Mouse (Mus musculus) stomach, embryonic 15.5 days (tissue): Measurements from ENCODE around the gene Gm21992. TPM values are rescaled to one million over a fixed set of nuclear protein-coding genes. Genes with fewer than 3 reads are reported as not detected.

ENCODE experiments used
- ATAC-seq: fragments of 200-750 bp; cut with Nextera tagmentation; 2 replicates; pipeline ENCODE4 v1.8.0; 2017; ENCODE audit warnings: low read depth, moderate number of reproducible peaks, moderate TSS enrichment; ENCODE audit not compliant: insufficient read depth, low FRiP score
- H3K27ac ChIP-seq: fragments of 300-500 bp; sonication (generic); 2 replicates; pipeline ENCODE4 v1.5.1; 2015; ENCODE audit warnings: mild to moderate bottlenecking, inconsistent platforms
- H3K27me3 ChIP-seq: fragments of 300-500 bp; sonication (generic); replicated peaks from 2 replicates; pipeline ENCODE4 v1.6.1; 2015; ENCODE audit warnings: inconsistent platforms
- H3K36me3 ChIP-seq: fragments of 300-500 bp; sonication (generic); 2 replicates; pipeline ENCODE4 v1.6.1; 2015; ENCODE audit warnings: inconsistent platforms
- H3K4me1 ChIP-seq: fragments of 300-500 bp; sonication (generic); 2 replicates; pipeline ENCODE4 v1.6.1; 2015; ENCODE audit warnings: inconsistent platforms
- H3K4me2 ChIP-seq: fragments of 300-500 bp; sonication (generic); 2 replicates; pipeline ENCODE4 v1.6.1; 2015; ENCODE audit warnings: mild to moderate bottlenecking, inconsistent platforms
- H3K4me3 ChIP-seq: fragments of 300-500 bp; sonication (generic); replicated peaks from 2 replicates; pipeline ENCODE4 v1.5.1; 2015; ENCODE audit warnings: inconsistent platforms
- H3K9ac ChIP-seq: fragments of 300-500 bp; sonication (generic); 2 replicates; pipeline ENCODE4 v1.6.1; 2015; ENCODE audit warnings: inconsistent platforms
- H3K9me3 ChIP-seq: fragments of 300-500 bp; sonication (generic); 2 replicates; pipeline ENCODE4 v1.6.1; 2016; ENCODE audit warnings: inconsistent platforms
- WGBS: fragments of 180-500 bp; shearing (Covaris S2); methylation state at CpG from one replicate; pipeline ENCODE4 v1.1.7; 2015; 5-methylcytosine and 5-hydroxymethylcytosine counted together
- polyA plus RNA-seq: library from polyadenylated mRNA; unstranded; fragments of >200 nt; fragmentation: Nextera tagmentation; extraction: Ambion mirVana; gene quantifications from 2 replicates; pipeline ENCODE4 v1.2.1, GENCODE M21; 2015

Gm21992 gene
- polyA plus RNA-seq, 1 experiment from 2014 or later, result 38.0 TPM

DNA sequence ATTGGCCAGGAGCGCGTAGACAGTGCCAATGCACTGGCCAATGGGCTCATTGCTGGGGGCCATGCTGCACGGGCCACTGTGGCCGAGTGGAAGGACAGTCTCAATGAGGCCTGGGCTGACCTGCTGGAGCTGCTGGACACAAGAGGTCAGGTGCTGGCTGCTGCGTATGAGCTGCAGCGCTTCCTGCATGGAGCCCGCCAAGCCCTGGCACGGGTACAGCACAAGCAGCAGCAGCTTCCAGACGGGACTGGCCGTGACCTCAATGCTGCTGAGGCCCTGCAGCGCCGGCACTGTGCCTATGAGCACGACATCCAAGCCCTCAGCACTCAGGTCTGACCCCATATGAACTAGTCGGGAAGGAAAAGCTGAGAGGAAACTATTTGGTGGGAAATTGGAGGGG lies 64.8 kb downstream of the Gm21992 start:
- no peaks in the 10 kb centered on the region for H3K36me3 ChIP-seq
- no peaks in the 10 kb centered on the region for H3K4me1 ChIP-seq
- H3K4me3 ChIP-seq, result no peak overlapping the region
- no peak overlapping the region for H3K4me2 ChIP-seq
- H3K27me3 ChIP-seq, result no peaks in the 10 kb centered on the region
- H3K9ac ChIP-seq, result no peak overlapping the region
- no peak overlapping the region for H3K27ac ChIP-seq
- 82% methylated on average over 14 of the region's 14 CpGs for WGBS
- ATAC-seq, result no peak
- no peaks in the 10 kb centered on the region for H3K9me3 ChIP-seq

DNA sequence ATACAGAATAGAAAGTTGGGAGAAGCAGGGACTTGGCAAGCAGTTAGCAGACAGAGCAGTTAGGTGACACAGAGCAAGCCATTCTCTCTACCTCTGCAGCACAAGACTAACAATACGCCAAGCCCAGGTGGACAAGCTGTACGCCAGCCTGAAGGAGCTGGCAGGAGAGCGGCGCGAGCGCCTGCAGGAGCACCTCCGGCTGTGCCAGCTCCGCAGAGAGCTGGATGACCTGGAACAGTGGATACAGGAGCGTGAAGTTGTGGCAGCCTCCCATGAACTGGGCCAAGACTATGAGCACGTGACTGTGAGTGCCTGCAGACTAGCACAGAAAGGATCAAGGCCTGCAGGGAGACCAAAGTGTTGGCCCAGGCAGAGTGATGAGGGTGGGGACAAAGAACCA lies 65.7 kb downstream of the Gm21992 start:
- H3K4me3 ChIP-seq, result no peak overlapping the region
- H3K27me3 ChIP-seq, result no peaks in the 10 kb centered on the region
- no peak overlapping the region for H3K9ac ChIP-seq
- H3K9me3 ChIP-seq, result no peaks in the 10 kb centered on the region
- H3K36me3 ChIP-seq, result no peaks in the 10 kb centered on the region
- 90% methylated on average over 10 of the region's 10 CpGs for WGBS
- H3K4me1 ChIP-seq, result no peaks in the 10 kb centered on the region
- H3K4me2 ChIP-seq, result no peak overlapping the region
- no peak overlapping the region for H3K27ac ChIP-seq
- ATAC-seq, result no peak

GRCm38 (mm10) chr19:4745057-4745456 lies 66.4 kb downstream of the Gm21992 start:
- Histone ChIP-seq H3K4me2 (no peak overlapping the region), H3K27me3 (no peaks in the 10 kb centered on the region), H3K9ac (no peak overlapping the region), H3K9me3 (no peaks in the 10 kb centered on the region), H3K4me1 (no peaks in the 10 kb centered on the region), H3K4me3 (no peak overlapping the region), H3K36me3 (no peaks in the 10 kb centered on the region), H3K27ac (no peak overlapping the region)
- ATAC-seq, result no peak
- 61% methylated on average over 9 of the region's 9 CpGs for WGBS

DNA sequence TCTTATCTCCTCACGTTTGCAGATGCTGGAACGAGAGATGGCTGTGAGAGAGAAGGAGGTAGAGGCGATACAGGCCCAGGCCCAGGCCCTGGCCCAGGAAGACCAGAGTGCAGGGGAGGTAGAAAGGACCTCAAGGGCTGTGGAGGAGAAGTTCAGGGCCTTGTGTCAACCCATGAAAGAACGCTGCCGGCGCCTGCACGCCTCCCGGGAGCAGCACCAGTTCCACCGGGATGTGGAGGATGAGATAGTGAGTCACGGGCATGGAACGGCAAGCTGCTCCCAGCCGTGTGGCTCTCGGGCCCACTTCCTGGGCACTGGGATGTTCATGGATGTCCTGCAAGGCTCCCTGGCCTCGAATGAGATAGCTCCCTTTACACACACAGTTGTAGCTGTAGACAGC lies 67.4 kb downstream of the Gm21992 start:
- no peak for ATAC-seq
- WGBS, result 79% methylated on average over 14 of the region's 14 CpGs

DNA sequence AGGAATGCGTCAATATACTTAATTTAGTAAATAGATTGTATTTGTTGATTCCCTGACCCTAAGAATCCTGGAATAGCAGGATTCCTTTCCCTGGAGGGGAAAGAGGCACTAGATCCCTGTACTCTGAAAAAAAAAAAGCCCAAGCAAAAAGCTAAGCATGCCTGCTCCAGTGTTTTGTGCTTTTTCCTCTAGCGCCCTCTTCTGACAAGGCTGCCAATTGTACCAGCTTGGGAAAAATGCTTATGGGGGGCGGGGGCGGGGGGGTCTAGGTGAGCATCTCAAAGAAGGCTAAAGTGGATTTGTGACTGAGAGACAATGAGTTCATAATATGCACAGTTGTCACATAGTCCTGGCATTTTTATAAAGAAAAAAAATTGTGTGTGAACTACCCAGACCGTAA lies 67.9 kb downstream of the Gm21992 start:
- H3K4me2 ChIP-seq, result no peak overlapping the region
- 0 out of 2 replicates have a peak, but pooled peaks cover 4% of the 10 kb centered on the region for H3K36me3 ChIP-seq
- H3K27ac ChIP-seq, result no peak overlapping the region
- H3K9ac ChIP-seq, result no peak overlapping the region
- H3K27me3 ChIP-seq, result no peaks in the 10 kb centered on the region
- no peaks in the 10 kb centered on the region for H3K9me3 ChIP-seq
- 41% methylated on average over 5 of the region's 5 CpGs for WGBS
- ATAC-seq, result no peak
- no peak overlapping the region for H3K4me3 ChIP-seq
- no peaks in the 10 kb centered on the region for H3K4me1 ChIP-seq

More for the DNA sequence above, 67.4 kb downstream of the Gm21992 start:
- Histone ChIP-seq H3K9me3 (no peaks in the 10 kb centered on the region), H3K27ac (no peak overlapping the region), H3K4me2 (no peak overlapping the region), H3K4me3 (no peak overlapping the region), H3K4me1 (no peaks in the 10 kb centered on the region), H3K9ac (no peak overlapping the region), H3K27me3 (no peaks in the 10 kb centered on the region), H3K36me3 (0 out of 2 replicates have a peak, but pooled peaks cover 2% of the 10 kb centered on the region)

- Histone ChIP-seq H3K4me3 (no peak overlapping the region), H3K4me2 (no peak overlapping the region), H3K9ac (no peak overlapping the region), H3K36me3 (0 out of 2 replicates have a peak, but pooled peaks cover 8% of the 10 kb centered on the region), H3K27me3 (no peaks in the 10 kb centered on the region), H3K9me3 (no peaks in the 10 kb centered on the region), H3K27ac (no peak overlapping the region), H3K4me1 (no peaks in the 10 kb centered on the region)
- no peak for ATAC-seq
- WGBS, result 90% methylated on average over 6 of the region's 6 CpGs
These were observed 69.2 kb downstream of the Gm21992 start for GRCm38 (mm10) chr19:4742229-4742628.

DNA sequence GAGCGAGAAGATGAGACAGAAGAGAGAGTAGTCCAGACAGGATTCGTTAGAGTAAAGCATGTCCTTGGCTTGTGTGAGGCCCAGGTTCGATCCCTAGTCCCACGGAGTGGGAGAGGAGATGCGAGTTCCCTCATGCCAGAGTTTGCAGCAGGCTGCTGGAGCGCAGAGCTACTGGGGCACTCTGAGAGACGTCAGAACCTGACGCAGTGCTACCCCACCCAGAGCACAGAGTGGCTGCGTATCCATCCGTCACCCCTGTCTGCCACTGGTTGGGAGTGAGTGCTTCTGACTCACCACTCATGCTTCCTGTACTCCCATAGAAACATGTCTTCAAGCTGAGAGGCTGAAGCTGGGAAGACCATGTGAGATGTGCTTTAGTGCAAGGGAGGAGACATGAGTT lies 69.9 kb downstream of the Gm21992 start:
- ATAC-seq, result no peak
- H3K36me3 ChIP-seq, result 0 out of 2 replicates have a peak, but pooled peaks cover 8% of the 10 kb centered on the region
- no peaks in the 10 kb centered on the region for H3K4me1 ChIP-seq
- H3K9me3 ChIP-seq, result no peaks in the 10 kb centered on the region
- H3K4me3 ChIP-seq, result no peak overlapping the region
- H3K9ac ChIP-seq, result no peak overlapping the region
- no peak overlapping the region for H3K27ac ChIP-seq
- 68% methylated on average over 10 of the region's 10 CpGs for WGBS
- no peak overlapping the region for H3K4me2 ChIP-seq
- no peaks in the 10 kb centered on the region for H3K27me3 ChIP-seq

DNA sequence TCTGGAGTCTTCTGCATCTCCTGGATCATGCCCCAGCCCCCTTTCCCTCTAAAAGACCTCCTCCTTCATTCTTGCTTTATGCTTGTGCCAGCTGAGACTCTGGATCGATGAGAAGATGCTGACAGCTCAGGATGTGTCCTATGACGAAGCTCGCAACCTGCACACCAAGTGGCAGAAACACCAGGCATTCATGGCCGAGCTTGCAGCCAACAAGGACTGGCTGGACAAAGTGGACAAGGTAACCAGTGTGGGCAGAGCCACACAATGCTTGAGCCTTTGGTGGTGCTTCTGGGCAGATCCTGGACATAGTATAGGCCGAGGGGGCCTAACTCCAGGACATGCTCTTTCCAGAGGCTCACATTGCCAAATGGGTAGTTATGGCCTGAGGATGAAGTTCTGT lies 71.7 kb downstream of the Gm21992 start:
- H3K27ac ChIP-seq, result no peak overlapping the region
- H3K9ac ChIP-seq, result no peak overlapping the region
- H3K4me3 ChIP-seq, result no peak overlapping the region
- no peak overlapping the region for H3K4me2 ChIP-seq
- no peaks in the 10 kb centered on the region for H3K9me3 ChIP-seq
- no peaks in the 10 kb centered on the region for H3K4me1 ChIP-seq
- 0 out of 2 replicates have a peak, but pooled peaks cover 8% of the 10 kb centered on the region for H3K36me3 ChIP-seq
- no peaks in the 10 kb centered on the region for H3K27me3 ChIP-seq
- no peak for ATAC-seq
- 92% methylated on average over 5 of the region's 5 CpGs for WGBS

DNA sequence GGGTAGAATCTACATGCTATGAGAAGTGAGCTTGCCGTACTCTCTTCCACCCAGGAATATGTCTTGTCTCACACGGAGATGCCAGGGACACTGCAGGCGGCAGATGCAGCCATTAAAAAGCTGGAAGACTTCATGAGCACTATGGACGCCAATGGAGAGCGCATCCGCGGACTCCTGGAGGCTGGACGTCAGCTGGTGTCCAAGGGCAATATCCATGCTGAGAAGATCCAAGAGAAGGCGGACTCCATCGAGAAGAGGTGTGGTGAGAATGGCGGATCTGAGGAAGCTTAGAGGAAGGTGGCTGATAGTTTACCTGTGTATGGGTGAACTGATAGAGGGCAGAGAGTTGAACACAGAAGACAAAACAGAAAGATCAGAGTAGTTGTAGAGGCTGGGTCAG lies 72.4 kb downstream of the Gm21992 start:
- 0 out of 2 replicates have a peak, but pooled peaks cover 8% of the 10 kb centered on the region for H3K36me3 ChIP-seq
- no peak overlapping the region for H3K4me3 ChIP-seq
- no peak overlapping the region for H3K4me2 ChIP-seq
- no peak for ATAC-seq
- H3K9me3 ChIP-seq, result no peaks in the 10 kb centered on the region
- H3K27me3 ChIP-seq, result no peaks in the 10 kb centered on the region
- 93% methylated on average over 11 of the region's 11 CpGs for WGBS
- no peaks in the 10 kb centered on the region for H3K4me1 ChIP-seq
- H3K9ac ChIP-seq, result no peak overlapping the region
- H3K27ac ChIP-seq, result no peak overlapping the region

DNA sequence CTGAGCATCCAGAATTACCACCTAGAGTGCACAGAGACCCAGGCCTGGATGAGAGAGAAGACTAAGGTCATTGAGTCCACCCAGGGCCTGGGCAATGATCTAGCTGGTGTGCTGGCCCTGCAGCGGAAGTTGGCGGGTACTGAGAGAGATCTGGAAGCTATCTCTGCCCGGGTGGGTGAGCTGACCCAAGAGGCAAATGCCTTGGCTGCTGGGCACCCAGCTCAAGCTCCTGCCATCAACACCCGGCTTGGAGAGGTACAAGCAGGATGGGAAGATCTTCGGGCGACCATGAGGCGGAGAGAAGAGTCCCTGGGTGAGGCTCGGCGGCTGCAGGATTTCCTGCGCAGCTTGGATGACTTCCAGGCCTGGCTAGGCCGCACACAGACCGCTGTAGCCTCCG lies 73.5 kb downstream of the Gm21992 start:
- Histone ChIP-seq H3K27ac (no peak overlapping the region), H3K9me3 (no peaks in the 10 kb centered on the region), H3K4me3 (no peak overlapping the region), H3K4me2 (no peak overlapping the region), H3K36me3 (0 out of 2 replicates have a peak, but pooled peaks cover 8% of the 10 kb centered on the region), H3K9ac (no peak overlapping the region), H3K27me3 (no peaks in the 10 kb centered on the region), H3K4me1 (no peaks in the 10 kb centered on the region)
- 84% methylated on average over 13 of the region's 13 CpGs for WGBS
- no peak for ATAC-seq

GRCm38 (mm10) chr19:4733052-4733451 lies 78.4 kb downstream of the Gm21992 start:
- 84% methylated on average over 3 of the region's 3 CpGs for WGBS

DNA sequence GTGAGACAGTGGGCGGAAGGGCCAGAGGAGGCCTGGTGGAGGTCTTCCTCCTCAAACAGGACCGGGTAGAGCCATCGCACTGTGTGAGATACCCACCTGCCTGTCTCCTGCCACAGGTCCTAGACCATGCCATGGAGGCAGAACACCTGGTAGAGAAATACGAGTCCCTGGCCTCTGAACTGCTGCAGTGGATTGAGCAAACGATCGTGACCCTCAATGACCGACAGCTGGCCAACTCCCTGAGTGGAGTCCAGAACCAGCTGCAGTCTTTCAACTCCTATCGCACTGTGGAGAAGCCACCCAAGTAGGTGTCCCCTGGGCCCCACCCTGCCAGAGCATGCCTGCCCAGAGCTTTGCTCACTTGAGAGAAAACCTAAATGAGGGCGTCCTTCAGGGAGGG lies 82.2 kb downstream of the Gm21992 start:
- no peak for ATAC-seq
- no peak overlapping the region for H3K4me2 ChIP-seq
- no peaks in the 10 kb centered on the region for H3K9me3 ChIP-seq
- no peaks in the 10 kb centered on the region for H3K36me3 ChIP-seq
- 68% methylated on average over 9 of the region's 9 CpGs for WGBS
- no peak overlapping the region for H3K4me3 ChIP-seq
- H3K27ac ChIP-seq, result no peak overlapping the region
- H3K4me1 ChIP-seq, result no peaks in the 10 kb centered on the region
- no peaks in the 10 kb centered on the region for H3K27me3 ChIP-seq
- H3K9ac ChIP-seq, result no peak overlapping the region

More at GRCm38 (mm10) chr19:4733052-4733451, 78.4 kb downstream of the Gm21992 start:
- H3K4me2 ChIP-seq, result no peak overlapping the region
- no peak overlapping the region for H3K9ac ChIP-seq
- no peak overlapping the region for H3K27ac ChIP-seq
- no peaks in the 10 kb centered on the region for H3K27me3 ChIP-seq
- 0 out of 2 replicates have a peak, but pooled peaks cover under 1% of the 10 kb centered on the region for H3K36me3 ChIP-seq
- no peaks in the 10 kb centered on the region for H3K9me3 ChIP-seq
- H3K4me1 ChIP-seq, result no peaks in the 10 kb centered on the region
- H3K4me3 ChIP-seq, result no peak overlapping the region
- no peak for ATAC-seq

GRCm38 (mm10) chr19:4720671-4721244 lies 90.7 kb downstream of the Gm21992 start:
- 28% methylated on average over 11 of the region's 11 CpGs for WGBS
- no peak overlapping the region for H3K9ac ChIP-seq
- peak; percentile 63; the same call in 1 of the 2 replicates for ATAC-seq
- H3K9me3 ChIP-seq, result no peaks in the 10 kb centered on the region
- H3K4me2 ChIP-seq, result peak overlapping the region; percentile 46
- peak overlapping the region; percentile 35 for H3K4me3 ChIP-seq
- H3K4me1 ChIP-seq, result no peaks in the 10 kb centered on the region
- H3K27me3 ChIP-seq, result no peaks in the 10 kb centered on the region
- H3K27ac ChIP-seq, result peak overlapping the region; percentile 75
- H3K36me3 ChIP-seq, result no peaks in the 10 kb centered on the region
